Mouse (Mus musculus): ENCODE results near the gene Etfrf1.

The Etfrf1 gene

GRCm38 (mm10) chr6:145210816-145211338, at the start of gene Etfrf1, which contains the start of gene Casc1:
Gene Etfrf1 (plus strand): TSS chr6:145211134.
Gene Casc1 (minus strand): TSS chr6:145211005.
- peak; percentile 100 for DNase-seq (ENCODE audit: low read depth)

GRCm38 (mm10) chr6:145171892-145172606, 38.9 kb upstream of the Etfrf1 start:
- DNase-seq (ENCODE audit: low read depth): no peak

- peak; percentile 74 for DNase-seq (ENCODE audit: low read depth)
Measured at GRCm38 (mm10) chr6:145173781-145174191, 37.1 kb upstream of the Etfrf1 start.

- DNase-seq (ENCODE audit: low read depth): peak; percentile 22
Measured at GRCm38 (mm10) chr6:145175571-145175981, 35.4 kb upstream of the Etfrf1 start.

GRCm38 (mm10) chr6:145176474-145176873, 34.5 kb upstream of the Etfrf1 start:
- no peak for DNase-seq (ENCODE audit: low read depth)

- peak; percentile 77 for DNase-seq (ENCODE audit: low read depth)
Measured at GRCm38 (mm10) chr6:145179665-145180064, 31.3 kb upstream of the Etfrf1 start.

- DNase-seq (ENCODE audit: low read depth): no peak
Measured at GRCm38 (mm10) chr6:145182044-145182443, 28.9 kb upstream of the Etfrf1 start.

GRCm38 (mm10) chr6:145186096-145186495, 24.8 kb upstream of the Etfrf1 start:
- DNase-seq (ENCODE audit: low read depth): no peak

GRCm38 (mm10) chr6:145187093-145188088, 23.5 kb upstream of the Etfrf1 start:
- DNase-seq (ENCODE audit: low read depth): peak; percentile 74

- DNase-seq (ENCODE audit: low read depth): no peak
Measured at GRCm38 (mm10) chr6:145193038-145193437, 17.9 kb upstream of the Etfrf1 start.

GRCm38 (mm10) chr6:145193446-145193845, 17.5 kb upstream of the Etfrf1 start:
- DNase-seq (ENCODE audit: low read depth): no peak

- DNase-seq (ENCODE audit: low read depth): no peak
Measured at GRCm38 (mm10) chr6:145197949-145198686, 12.8 kb upstream of the Etfrf1 start.

GRCm38 (mm10) chr6:145202432-145203125, 8.4 kb upstream of the Etfrf1 start:
- DNase-seq (ENCODE audit: low read depth): no peak

GRCm38 (mm10) chr6:145204440-145204839, 6.5 kb upstream of the Etfrf1 start:
- DNase-seq (ENCODE audit: low read depth): no peak

- DNase-seq (ENCODE audit: low read depth): no peak
Measured at GRCm38 (mm10) chr6:145205142-145205541, 5.8 kb upstream of the Etfrf1 start.

- no peak for DNase-seq (ENCODE audit: low read depth)
Measured at GRCm38 (mm10) chr6:145210056-145210680, 766 bp upstream of the Etfrf1 start.

- DNase-seq (ENCODE audit: low read depth): no peak
Measured at GRCm38 (mm10) chr6:145211376-145212305, 707 bp downstream of the Etfrf1 start.

GRCm38 (mm10) chr6:145213916-145214315, 3.0 kb downstream of the Etfrf1 start:
- no peak for DNase-seq (ENCODE audit: low read depth)

- DNase-seq (ENCODE audit: low read depth): no peak
Measured at GRCm38 (mm10) chr6:145215826-145216225, 4.9 kb downstream of the Etfrf1 start.

- DNase-seq (ENCODE audit: low read depth): no peak
Measured at GRCm38 (mm10) chr6:145224246-145224645, 13.3 kb downstream of the Etfrf1 start.

All from NIH3T3 (cell line).